13 mouse cellular contexts compared by ENCODE assay signal in the genomic region with DNA sequence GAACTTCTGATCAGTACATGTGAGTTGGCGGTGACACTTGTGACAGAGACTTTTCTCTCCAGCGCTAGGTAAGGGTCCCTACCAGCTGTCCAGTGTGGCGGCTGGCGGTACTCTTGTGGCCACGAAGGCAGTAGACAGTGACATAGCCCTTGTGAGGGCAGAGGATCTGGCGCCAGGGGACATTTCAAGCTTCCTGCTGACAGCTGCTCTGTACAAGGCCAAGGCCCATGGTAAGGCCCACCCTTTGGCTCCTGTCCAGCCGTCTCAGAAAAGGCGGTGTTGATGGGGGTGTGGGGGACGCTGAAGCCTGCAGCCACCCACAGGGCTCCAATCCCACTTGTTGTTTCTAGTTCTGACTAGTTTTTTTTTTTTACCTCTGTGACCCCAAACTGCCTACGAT. TPM values are rescaled to one million over a fixed set of nuclear protein-coding genes. Genes with fewer than 3 reads are reported as not detected.
DNase-seq lines count a peak whose midpoint lies in the region; ATAC-seq and TF ChIP-seq lines count a peak whose summit lies in the region.
"Had no signal": no experiment of that assay in that cellular context is flagged by ENCODE, and none has a peak within 500 bp of the region (broad histone marks: within the 10 kb centered on the region; RNA-seq: fewer than 3 reads in every experiment).

No protein-coding gene starts in this region.

- H3K27me3 ChIP-seq in heart, postnatal 0 days (ENCODE audit: control insufficient read depth, insufficient read depth, low read length): peaks cover 9% of the 10 kb centered on the region; the same call in 1 of the 2 replicates
- H3K27me3 ChIP-seq in lung, embryonic 14.5 days (ENCODE audit: insufficient read depth, low read length): no peaks in the 10 kb centered on the region
- H3K27me3 ChIP-seq in lung, postnatal 0 days (replicated peaks; ENCODE audit: insufficient read depth, low read length): no peaks in the 10 kb centered on the region
- H3K27me3 ChIP-seq in liver, embryonic 11.5 days (replicated peaks; ENCODE audit: control insufficient read depth, insufficient read depth, low read length): no peaks in the 10 kb centered on the region
- peaks cover 23% of the 10 kb centered on the region; the same call in 1 of the 2 replicates for H3K27me3 ChIP-seq in midbrain, embryonic 10.5 days (ENCODE audit: low read depth, poor library complexity, severe bottlenecking)

- ATAC-seq in heart, postnatal 0 days (ENCODE audit: insufficient read depth, low read depth): peak; percentile 61
- peak; percentile 84 for ATAC-seq in lung, embryonic 14.5 days (ENCODE audit: insufficient read depth)
- no peak for ATAC-seq in lung, postnatal 0 days
- no peak for ATAC-seq in liver, embryonic 11.5 days (replicated peaks; ENCODE audit: low FRiP score)

- no peak for TF ChIP-seq CTCF in heart, postnatal 0 days (IDR thresholded peaks at IDR 0.05; ENCODE audit: low read depth)
- no peak for TF ChIP-seq CTCF in lung, embryonic 14.5 days (IDR thresholded peaks at IDR 0.05; ENCODE audit: low read depth)
- no peak for TF ChIP-seq CTCF in lung, postnatal 0 days (IDR thresholded peaks at IDR 0.05)

- H3K4me1 ChIP-seq in heart, postnatal 0 days (ENCODE audit: control insufficient read depth, insufficient read depth): no peaks in the 10 kb centered on the region; the same call in 1 of the 2 replicates
- H3K4me1 ChIP-seq in lung, embryonic 14.5 days (ENCODE audit: insufficient read depth): no peaks in the 10 kb centered on the region
- H3K4me1 ChIP-seq in lung, postnatal 0 days (ENCODE audit: insufficient read depth, low read depth, low read length): no peaks in the 10 kb centered on the region
- no peaks in the 10 kb centered on the region for H3K4me1 ChIP-seq in liver, embryonic 11.5 days (replicated peaks; ENCODE audit: control insufficient read depth, insufficient read depth, low read length)
- H3K4me1 ChIP-seq in midbrain, embryonic 10.5 days: peaks cover 2% of the 10 kb centered on the region; the same call in 1 of the 2 replicates
- H3K4me1 ChIP-seq: embryonic facial prominence, embryonic 13.5 days had no signal

- H3K9ac ChIP-seq in heart, postnatal 0 days (replicated peaks; ENCODE audit: low read depth, low read length): no peak overlapping the region
- no peak overlapping the region for H3K9ac ChIP-seq in lung, embryonic 14.5 days
- no peak overlapping the region for H3K9ac ChIP-seq in lung, postnatal 0 days (replicated peaks; ENCODE audit: low read depth)
- H3K9ac ChIP-seq in liver, embryonic 11.5 days (ENCODE audit: low read depth, low read length): no peak overlapping the region
- H3K9ac ChIP-seq: embryonic facial prominence, embryonic 13.5 days had no signal

- H3K36me3 ChIP-seq in heart, postnatal 0 days (replicated peaks; ENCODE audit: control insufficient read depth, insufficient read depth, low read length): no peaks in the 10 kb centered on the region
- H3K36me3 ChIP-seq in lung, embryonic 14.5 days (ENCODE audit: insufficient read depth): no peaks in the 10 kb centered on the region
- H3K36me3 ChIP-seq in lung, postnatal 0 days (ENCODE audit: insufficient read depth, low read length): no peaks in the 10 kb centered on the region
- H3K36me3 ChIP-seq in liver, embryonic 11.5 days (ENCODE audit: control insufficient read depth, insufficient read depth, low read length): no peaks in the 10 kb centered on the region
- no peaks in the 10 kb centered on the region for H3K36me3 ChIP-seq in midbrain, embryonic 10.5 days
- H3K36me3 ChIP-seq: embryonic facial prominence, embryonic 13.5 days had no signal

- WGBS in heart, postnatal 0 days: 35% methylated on average over 10 of the region's 10 CpGs
- 48% methylated on average over 10 of the region's 10 CpGs for WGBS in lung, embryonic 14.5 days
- 44% methylated on average over 10 of the region's 10 CpGs for WGBS in lung, postnatal 0 days
- 83% methylated on average over 10 of the region's 10 CpGs for WGBS in liver, embryonic 11.5 days
- 84% methylated on average over 10 of the region's 10 CpGs for WGBS in midbrain, embryonic 10.5 days

- intact Hi-C loops in heart, postnatal 36 days (cut with DNase I): no loop called here

- DNase-seq in heart, postnatal 0 days (ENCODE audit: low spot score): peak; percentile 10
- no peak for DNase-seq in heart, postnatal 36 days
- DNase-seq in lung, embryonic 14.5 days: peak; percentile 80
- no peak for DNase-seq in lung, adult 18-20 months
- peak; percentile 65 to 72 for DNase-seq in adrenal gland, postnatal 36 days
- peak; percentile 22 for DNase-seq in lung, postnatal 0 days (ENCODE audit: low spot score)
- no peak for DNase-seq in liver, embryonic 11.5 days (ENCODE audit: low spot score)
- DNase-seq in midbrain, embryonic 10.5 days (ENCODE audit: low spot score): no peak
- DNase-seq: cerebellum, adult 11 months had no signal

- H3K4me2 ChIP-seq in heart, postnatal 0 days (ENCODE audit: low read depth, low read length): no peak overlapping the region
- H3K4me2 ChIP-seq in lung, embryonic 14.5 days: no peak overlapping the region
- no peak overlapping the region for H3K4me2 ChIP-seq in lung, postnatal 0 days (replicated peaks; ENCODE audit: low read depth, low read length)
- H3K4me2 ChIP-seq in liver, embryonic 11.5 days: no peak overlapping the region
- H3K4me2 ChIP-seq: embryonic facial prominence, embryonic 13.5 days had no signal

- H3K4me3 ChIP-seq in heart, postnatal 0 days (ENCODE audit: low read depth, low read length): no peak overlapping the region
- no peak overlapping the region for H3K4me3 ChIP-seq in lung, embryonic 14.5 days (ENCODE audit: low read depth, low read length)
- H3K4me3 ChIP-seq in lung, postnatal 0 days (ENCODE audit: low read depth, low read length): no peak overlapping the region
- no peak overlapping the region for H3K4me3 ChIP-seq in liver, embryonic 11.5 days (ENCODE audit: low read depth, low read length)
- H3K4me3 ChIP-seq in midbrain, embryonic 10.5 days: no peak overlapping the region
- H3K4me3 ChIP-seq: embryonic facial prominence, embryonic 13.5 days had no signal

- no peaks in the 10 kb centered on the region for H3K9me3 ChIP-seq in heart, postnatal 0 days (replicated peaks; ENCODE audit: control insufficient read depth, low read length)
- no peaks in the 10 kb centered on the region for H3K9me3 ChIP-seq in lung, embryonic 14.5 days (ENCODE audit: low read depth, low read length)
- H3K9me3 ChIP-seq in lung, postnatal 0 days (ENCODE audit: low read length): no peaks in the 10 kb centered on the region
- H3K9me3 ChIP-seq in liver, embryonic 11.5 days (ENCODE audit: control insufficient read depth, low read length): no peaks in the 10 kb centered on the region
- no peaks in the 10 kb centered on the region for H3K9me3 ChIP-seq in midbrain, embryonic 10.5 days (replicated peaks)
- H3K9me3 ChIP-seq: embryonic facial prominence, embryonic 13.5 days had no signal

- no peak for TF ChIP-seq EP300 in heart, postnatal 0 days (IDR thresholded peaks at IDR 0.05; ENCODE audit: low read depth)
- TF ChIP-seq EP300 in lung, postnatal 0 days (IDR thresholded peaks at IDR 0.05): no peak

- H3K27ac ChIP-seq in heart, postnatal 0 days (ENCODE audit: low read depth): no peak overlapping the region
- no peak overlapping the region for H3K27ac ChIP-seq in lung, embryonic 14.5 days (ENCODE audit: low read depth)
- no peak overlapping the region for H3K27ac ChIP-seq in lung, postnatal 0 days (ENCODE audit: low read length)
- H3K27ac ChIP-seq in liver, embryonic 11.5 days (ENCODE audit: low read depth, low read length): no peak overlapping the region
- no peak overlapping the region for H3K27ac ChIP-seq in midbrain, embryonic 10.5 days (replicated peaks)
- H3K27ac ChIP-seq: embryonic facial prominence, embryonic 13.5 days had no signal

RNA-seq across cellular contexts. Expression of a gene that starts 42.9 kb away (rescaled TPM):
- not detected in 2 replicates for total RNA-seq in heart, postnatal 0 days (2014; rRNA removed; ENCODE audit: low replicate concordance)
- not detected in 2 replicates for polyA plus RNA-seq in heart, postnatal 0 days (2015; fragmentation: Nextera tagmentation; extraction: Ambion mirVana)
- under 1 TPM in 1 of 2 experiments, not detected in 1; 0.06 TPM for total RNA-seq in heart, postnatal 36 days (2021)
- polyA plus RNA-seq in lung, embryonic 14.5 days (2014; fragmentation: Nextera tagmentation; extraction: Ambion mirVana): not detected in 2 replicates
- 1 to 10 TPM in 1 of 2 experiments, not detected in 1; 2.9 TPM for total RNA-seq in adrenal gland, postnatal 36 days (2021)
- not detected in 2 replicates for polyA plus RNA-seq in lung, postnatal 0 days (2015; fragmentation: Nextera tagmentation; extraction: Ambion mirVana)
- not detected in 2 replicates for polyA plus RNA-seq in liver, embryonic 11.5 days (2014; fragmentation: Nextera tagmentation; extraction: Ambion mirVana)
- 0.06 TPM in 1 of 2 replicates, not detected in the other for polyA plus RNA-seq in midbrain, embryonic 10.5 days (2016; fragmentation: Nextera tagmentation; extraction: Ambion mirVana)
- total RNA-seq: megakaryocyte-erythroid progenitor cell, adult 5-6 weeks; neutrophil, adult 5-6 weeks had no signal

RNA-seq across cellular contexts. Expression of a gene that starts 45.4 kb away (rescaled TPM):
- 1.3 and 5.5 TPM in 2 replicates for total RNA-seq in heart, postnatal 0 days (2014; rRNA removed; ENCODE audit: low replicate concordance)
- polyA plus RNA-seq in heart, postnatal 0 days (2015; fragmentation: Nextera tagmentation; extraction: Ambion mirVana): 1.9 and 2.7 TPM in 2 replicates
- total RNA-seq in heart, postnatal 36 days (2021): 1 to 10 TPM; 5.8 to 7.4 TPM
- polyA plus RNA-seq in lung, embryonic 14.5 days (2014; fragmentation: Nextera tagmentation; extraction: Ambion mirVana): 0.22 and 0.88 TPM in 2 replicates
- total RNA-seq in adrenal gland, postnatal 36 days (2021): 1 to 10 TPM; 2.8 to 3.2 TPM
- 0.13 TPM in 1 of 2 replicates, not detected in the other for polyA plus RNA-seq in lung, postnatal 0 days (2015; fragmentation: Nextera tagmentation; extraction: Ambion mirVana)
- polyA plus RNA-seq in liver, embryonic 11.5 days (2014; fragmentation: Nextera tagmentation; extraction: Ambion mirVana): 0.47 and 0.60 TPM in 2 replicates
- 3.7 and 4.3 TPM in 2 replicates for polyA plus RNA-seq in midbrain, embryonic 10.5 days (2016; fragmentation: Nextera tagmentation; extraction: Ambion mirVana)
- total RNA-seq: left cerebral cortex, postnatal 25 days; megakaryocyte-erythroid progenitor cell, adult 5-6 weeks had no signal

Comparison
In these comparisons a context has a peak if more than half of its experiments do, and no peak if none do; other contexts are left out.
1. ATAC-seq: peak in heart, postnatal 0 days (single experiment) and lung, embryonic 14.5 days (single experiment); none in lung, postnatal 0 days (single experiment) and liver, embryonic 11.5 days (single experiment).
2. DNase-seq: peak in heart, postnatal 0 days (single experiment), lung, embryonic 14.5 days (single experiment), adrenal gland, postnatal 36 days (2 of 2) and lung, postnatal 0 days (single experiment); none in heart, postnatal 36 days (0 of 2), lung, adult 18-20 months (0 of 2), liver, embryonic 11.5 days (single experiment) and midbrain, embryonic 10.5 days (single experiment).